ENCODE assay signal across 13 mouse cellular contexts in genomic region chr11:119777236-119777635, GRCm38 (mm10).
A peak's percentile ranks its signal among the peaks of the same experiment; 100 is the strongest.
DNase-seq lines count a peak whose midpoint lies in the region; ATAC-seq and TF ChIP-seq lines count a peak whose summit lies in the region.
"Had no signal": no experiment of that assay in that cellular context is flagged by ENCODE, and none has a peak within 500 bp of the region (broad histone marks: within the 10 kb centered on the region; RNA-seq: fewer than 3 reads in every experiment).

No protein-coding gene starts in this region.

- no peaks in the 10 kb centered on the region for H3K4me1 ChIP-seq in kidney, embryonic 15.5 days
- H3K4me1 ChIP-seq: liver, embryonic 15.5 days had no signal

- peaks cover 27% of the 10 kb centered on the region for H3K79me2 ChIP-seq in C2C12 (ENCODE audit: control insufficient read depth, insufficient read depth)

- intact Hi-C loops in gastrocnemius, postnatal 36 days (cut with DNase I), result no loop called here

- H3K36me3 ChIP-seq in kidney, embryonic 15.5 days, result peaks cover 30% of the 10 kb centered on the region
- H3K36me3 ChIP-seq in C2C12 (ENCODE audit: control insufficient read depth, insufficient read depth), result peaks cover 25% of the 10 kb centered on the region

- WGBS in kidney, embryonic 15.5 days, result 68% methylated on average over 3 of the region's 3 CpGs

- H3ac ChIP-seq in C2C12 (ENCODE audit: control insufficient read depth, insufficient read length, low read depth), result no peak overlapping the region

- H3K27ac ChIP-seq in kidney, embryonic 15.5 days, result no peak overlapping the region
- H3K27ac ChIP-seq: liver, embryonic 15.5 days had no signal

- peaks cover 14% of the 10 kb centered on the region for H3K79me3 ChIP-seq in C2C12 (ENCODE audit: low read depth)

- TF ChIP-seq CTCF in C2C12 (IDR thresholded peaks at IDR 0.05; ENCODE audit: control insufficient read depth, insufficient read depth, insufficient read length), result no peak

- H3K4me2 ChIP-seq in kidney, embryonic 15.5 days, result no peak overlapping the region
- H3K4me2 ChIP-seq: liver, embryonic 15.5 days had no signal

- H3K9ac ChIP-seq in kidney, embryonic 15.5 days, result no peak overlapping the region
- H3K9ac ChIP-seq: liver, embryonic 15.5 days had no signal

- 0 out of 2 replicates have a peak, but pooled peaks cover 7% of the 10 kb centered on the region for H3K9me3 ChIP-seq in kidney, embryonic 15.5 days (replicated peaks)

- no peaks in the 10 kb centered on the region for H3K27me3 ChIP-seq in kidney, embryonic 15.5 days
- H3K27me3 ChIP-seq in C2C12 (ENCODE audit: control insufficient read depth, insufficient read depth, insufficient read length), result no peaks in the 10 kb centered on the region
- H3K27me3 ChIP-seq: liver, embryonic 15.5 days had no signal

- ATAC-seq in kidney, embryonic 15.5 days (replicated peaks; ENCODE audit: low FRiP score), result no peak
- no peak for ATAC-seq in megakaryocyte-erythroid progenitor cell, adult 5-6 weeks (replicated peaks; ENCODE audit: low FRiP score, low TSS enrichment, poor library complexity, severe bottlenecking)
- ATAC-seq: activated CD4-positive, CD25-positive, alpha-beta regulatory T cell, adult 4 months; hindbrain, embryonic 16.5 days had no signal

- H3K4me3 ChIP-seq in kidney, embryonic 15.5 days (replicated peaks), result no peak overlapping the region
- no peak overlapping the region for H3K4me3 ChIP-seq in C2C12 (ENCODE audit: insufficient read depth, poor library complexity, severe bottlenecking)
- H3K4me3 ChIP-seq: liver, embryonic 15.5 days had no signal

- peak; percentile 29 for DNase-seq in gastrocnemius, adult 18-20 months (ENCODE audit: low spot score)
- DNase-seq in gastrocnemius, postnatal 36 days, result no peak
- DNase-seq in kidney, postnatal 14 days, result peak; percentile 30
- peak; percentile 20 to 40 for DNase-seq in adrenal gland, postnatal 36 days
- DNase-seq in frontal cortex, postnatal 36 days (ENCODE audit: low spot score in 2 of 2), result no peak
- DNase-seq: kidney, postnatal 10 days; midbrain, embryonic 14.5 days had no signal

TF ChIP-seq in C2C12, 6 proteins besides CTCF, POLR2A, EP300 and RAD21:
- TF ChIP-seq MYOD1 (IDR thresholded peaks at IDR 0.05; ENCODE audit: control insufficient read depth, insufficient read length, low read depth), result no peak
- TF ChIP-seq MAX (IDR thresholded peaks at IDR 0.05), result peak; percentile 63
- no peak for TF ChIP-seq USF1 (IDR thresholded peaks at IDR 0.05; ENCODE audit: low read depth)
- peak; percentile 49 for TF ChIP-seq FOSL1 (IDR thresholded peaks at IDR 0.05; ENCODE audit: insufficient read depth, low read length, poor library complexity, severe bottlenecking)
- TF ChIP-seq CEBPB (IDR thresholded peaks at IDR 0.05; ENCODE audit: low read depth), result no peak

Comparison
In these comparisons a context has a peak if more than half of its experiments do, and no peak if none do; other contexts are left out.
1. DNase-seq: peak in gastrocnemius, adult 18-20 months (single experiment), kidney, postnatal 14 days (single experiment) and adrenal gland, postnatal 36 days (2 of 2); none in gastrocnemius, postnatal 36 days (0 of 2) and frontal cortex, postnatal 36 days (0 of 2).